Mouse (Mus musculus) G1E (cell line): Measurements from ENCODE around the gene Btnl2.

Experiments used
- CTCF ChIP-seq: IDR thresholded peaks from 2 replicates; pipeline ENCODE4 v1.5.1; 2012; ENCODE audit warnings: low read depth, low read length, inconsistent platforms, mixed read lengths
- GATA1 ChIP-seq: IDR thresholded peaks from 2 replicates; pipeline ENCODE4 v1.6.1; 2012; ENCODE audit warnings: borderline replicate concordance, low read length, inconsistent platforms, mixed read lengths
- GATA2 ChIP-seq: IDR thresholded peaks from 2 replicates; pipeline ENCODE4 v1.6.1; 2012; ENCODE audit warnings: low read depth, low read length, inconsistent platforms, borderline replicate concordance
- POLR2AphosphoS5 ChIP-seq: IDR thresholded peaks from 2 replicates; pipeline ENCODE4 v1.6.1; 2012; ENCODE audit warnings: low read depth, low read length, inconsistent platforms; ENCODE audit not compliant: insufficient replicate concordance
- TAL1 ChIP-seq: conservative IDR thresholded peaks from 2 replicates; pipeline ENCODE4 v1.6.1; 2012; ENCODE audit warnings: low read depth, low read length, inconsistent platforms, mixed read lengths

DNA sequence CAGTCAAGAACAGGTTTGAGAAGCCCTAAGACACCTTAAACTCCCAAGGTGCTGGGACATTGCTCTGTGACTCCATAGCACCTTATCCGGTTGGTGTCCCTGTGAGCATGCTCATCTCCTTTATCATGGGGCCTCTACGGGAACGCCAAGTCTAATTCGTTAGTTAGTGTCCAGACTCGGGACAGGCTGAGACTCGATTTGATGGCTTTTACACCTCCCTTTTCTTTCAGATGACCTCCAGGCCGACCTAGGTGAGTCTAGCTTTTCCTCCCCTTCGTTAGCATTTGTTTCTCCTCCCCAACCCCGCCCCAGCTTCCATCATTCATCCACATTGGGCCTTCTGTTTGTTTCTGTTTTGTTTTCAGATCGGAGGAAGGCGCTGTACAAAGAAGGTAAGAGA, 27.3 kb downstream of the Btnl2 start:
- TF ChIP-seq GATA1, result no peak
- TF ChIP-seq CTCF, result no peak
- TF ChIP-seq POLR2AphosphoS5, result no peak
- no peak for TF ChIP-seq TAL1
- TF ChIP-seq GATA2, result no peak
